Mouse (Mus musculus): ENCODE measurements around the gene Insyn1.

The Insyn1 gene

DNA sequence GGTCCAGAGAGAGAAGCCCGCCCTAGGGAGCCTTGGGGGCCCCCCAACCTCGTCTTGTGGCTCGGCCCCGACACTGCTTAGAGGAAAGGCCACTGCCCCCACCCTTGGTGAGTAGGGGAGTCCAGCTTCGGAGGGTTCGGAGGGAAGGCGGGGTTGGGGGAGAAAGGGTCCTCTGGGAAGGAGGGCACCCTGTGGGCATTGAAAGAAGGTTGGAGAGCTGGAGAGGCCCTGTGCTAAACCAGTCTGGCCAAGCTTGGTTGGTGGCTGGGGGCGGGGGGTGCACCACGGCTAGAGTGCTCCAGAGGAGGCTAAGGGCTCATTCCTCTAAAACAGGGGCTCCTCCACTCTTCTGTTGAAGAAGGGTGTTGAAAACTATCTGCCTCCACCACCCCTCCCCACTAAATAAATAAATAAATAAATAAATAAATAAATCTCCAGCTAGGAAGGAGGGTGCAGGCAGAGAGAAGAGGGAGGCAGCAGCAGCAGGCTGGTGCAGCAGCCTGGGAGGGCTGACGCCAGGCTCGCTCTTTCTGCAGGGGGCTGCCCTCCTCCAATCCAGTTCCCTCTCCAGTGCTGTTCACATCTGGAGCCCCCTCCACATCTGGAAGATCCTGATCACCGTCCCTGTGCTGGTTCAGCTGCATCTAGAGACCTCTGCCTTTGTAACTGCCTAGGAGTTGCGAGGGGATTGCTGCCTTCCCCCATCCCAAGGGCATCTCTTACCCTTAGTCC is 896 bp downstream of the Insyn1 start:
- DNase-seq (ENCODE audit: low spot score), result no peak

DNA sequence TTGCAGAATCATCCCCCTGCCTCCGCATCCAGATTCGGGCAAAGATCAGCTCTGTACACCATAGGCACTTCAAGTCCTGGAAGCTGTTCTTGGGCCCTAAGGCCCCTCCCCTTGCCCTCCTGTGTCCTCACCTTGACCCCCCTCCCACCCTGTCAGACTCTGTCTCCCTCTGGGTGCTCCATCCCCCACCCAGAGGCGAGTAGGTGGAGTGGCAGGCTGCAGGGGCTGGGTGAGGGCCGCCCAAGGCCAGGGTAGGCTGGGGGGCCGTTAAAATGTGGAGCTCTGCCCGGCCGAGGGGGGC is 1.4 kb downstream of the Insyn1 start:
- no peak for DNase-seq (ENCODE audit: low spot score)

DNA sequence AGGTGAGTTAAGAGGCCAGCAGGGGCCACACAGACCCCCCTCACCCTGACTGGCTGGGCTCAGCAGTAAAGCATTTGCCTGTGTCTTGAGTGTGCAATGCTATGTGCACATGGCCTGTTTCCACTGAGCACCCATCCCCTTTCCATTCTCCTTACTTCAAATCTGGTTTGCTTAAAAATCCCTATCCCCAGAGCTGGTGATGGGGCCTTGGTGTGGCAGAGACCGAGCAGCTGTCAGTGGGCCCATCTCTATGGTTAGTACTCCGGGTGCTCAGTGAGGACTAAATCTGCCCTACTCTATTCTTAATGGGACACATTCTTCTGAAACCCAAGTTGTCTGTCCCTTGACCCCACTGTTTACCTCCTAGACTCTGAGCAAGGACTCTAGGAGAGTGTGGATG is 2.0 kb downstream of the Insyn1 start:
- no peak for DNase-seq (ENCODE audit: low spot score)

DNA sequence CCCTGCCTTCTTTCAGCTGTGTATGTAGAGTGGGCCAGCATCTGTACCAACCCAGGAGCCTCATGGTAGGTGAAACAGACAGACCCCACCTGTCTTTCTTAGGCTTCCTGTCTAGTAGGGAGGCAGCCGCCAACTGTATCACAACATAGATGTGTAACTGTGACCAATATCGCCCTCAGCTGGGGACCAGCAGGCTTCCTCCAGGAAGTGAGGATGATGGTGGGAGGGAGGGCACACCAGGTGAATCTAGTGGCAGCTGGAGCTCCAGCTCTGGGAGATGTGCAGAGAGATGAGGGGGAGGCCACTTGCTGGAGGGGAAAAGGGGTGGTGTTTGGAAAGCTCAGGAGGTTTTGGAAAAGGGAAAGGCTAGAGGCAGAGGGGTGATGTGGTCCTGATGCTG is 6.6 kb downstream of the Insyn1 start:
- no peak for DNase-seq (ENCODE audit: low spot score)

DNA sequence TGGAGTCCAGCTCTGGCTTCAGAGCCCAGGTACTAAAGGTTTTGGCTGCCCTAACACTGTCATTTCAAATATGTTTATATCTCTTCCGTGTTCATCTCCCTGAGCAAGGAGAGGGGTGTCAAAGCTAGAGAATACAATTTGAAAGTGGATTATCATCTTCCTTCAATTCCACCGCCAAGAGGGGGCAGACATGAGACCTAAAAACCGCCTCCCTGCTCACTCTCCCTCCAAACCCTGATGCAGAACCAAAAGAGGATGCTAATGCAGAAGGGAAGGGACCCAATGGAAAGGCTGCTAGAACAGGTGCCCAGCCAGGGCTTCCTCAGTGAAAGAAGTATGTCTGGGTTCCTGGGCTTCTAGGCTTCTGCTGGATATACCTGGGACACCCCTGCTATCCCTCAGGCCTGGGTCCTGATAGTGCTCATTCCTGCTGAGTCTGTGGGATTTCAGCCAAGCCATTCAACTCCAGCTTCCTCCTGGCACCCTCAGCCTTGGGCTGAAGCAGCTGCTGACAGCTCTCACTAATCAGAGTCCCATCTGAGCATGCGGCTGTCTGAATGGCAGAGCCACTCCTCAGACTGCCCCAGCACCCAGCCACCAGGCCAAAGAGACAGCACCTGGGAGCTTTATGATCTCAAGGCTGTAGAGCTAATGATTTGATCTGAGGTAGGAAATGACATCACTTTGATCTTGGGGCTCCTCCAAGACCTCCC is 8.2 kb downstream of the Insyn1 start:
- DNase-seq (ENCODE audit: low spot score), result no peak

DNA sequence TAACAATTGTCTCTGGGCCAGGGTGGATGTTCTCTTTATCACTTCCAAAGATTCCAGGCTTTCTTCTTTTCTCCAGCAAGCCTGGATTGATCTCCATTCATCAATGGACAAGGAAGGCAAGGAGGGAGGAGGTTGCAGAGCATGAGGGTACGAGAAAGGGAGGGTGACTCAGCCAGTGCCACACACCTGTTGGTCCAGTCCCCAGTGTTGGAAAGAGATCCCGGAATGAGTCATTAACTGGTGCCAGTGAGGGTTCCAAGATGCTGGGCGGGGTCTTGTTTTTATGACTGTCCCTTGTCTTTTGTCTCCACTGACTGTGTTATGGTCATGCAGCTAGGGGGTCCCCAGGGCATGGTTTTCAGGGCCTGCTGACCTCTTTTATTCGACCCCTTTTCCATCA is 9.5 kb downstream of the Insyn1 start:
- DNase-seq (ENCODE audit: low spot score), result no peak

DNA sequence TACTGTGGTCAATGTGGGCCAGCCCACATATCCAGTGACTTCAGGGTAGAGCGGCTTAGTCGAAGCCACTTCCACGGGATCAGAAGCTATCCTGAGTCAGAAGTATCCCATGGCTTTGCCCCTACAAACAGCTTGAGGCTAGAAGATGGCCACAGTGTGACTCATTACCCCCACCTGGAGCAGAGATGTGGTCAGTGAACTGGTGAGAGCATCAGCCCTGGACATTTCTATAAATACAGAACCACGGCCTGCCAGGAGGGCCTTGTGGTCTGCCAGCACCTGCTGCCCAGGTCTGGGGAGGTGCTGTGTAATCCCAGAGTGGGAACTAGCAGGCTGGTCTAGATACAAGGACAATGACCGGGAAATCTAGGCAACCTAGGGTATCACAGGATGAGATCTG is 12.5 kb downstream of the Insyn1 start:
- no peak for DNase-seq (ENCODE audit: low spot score)

DNA sequence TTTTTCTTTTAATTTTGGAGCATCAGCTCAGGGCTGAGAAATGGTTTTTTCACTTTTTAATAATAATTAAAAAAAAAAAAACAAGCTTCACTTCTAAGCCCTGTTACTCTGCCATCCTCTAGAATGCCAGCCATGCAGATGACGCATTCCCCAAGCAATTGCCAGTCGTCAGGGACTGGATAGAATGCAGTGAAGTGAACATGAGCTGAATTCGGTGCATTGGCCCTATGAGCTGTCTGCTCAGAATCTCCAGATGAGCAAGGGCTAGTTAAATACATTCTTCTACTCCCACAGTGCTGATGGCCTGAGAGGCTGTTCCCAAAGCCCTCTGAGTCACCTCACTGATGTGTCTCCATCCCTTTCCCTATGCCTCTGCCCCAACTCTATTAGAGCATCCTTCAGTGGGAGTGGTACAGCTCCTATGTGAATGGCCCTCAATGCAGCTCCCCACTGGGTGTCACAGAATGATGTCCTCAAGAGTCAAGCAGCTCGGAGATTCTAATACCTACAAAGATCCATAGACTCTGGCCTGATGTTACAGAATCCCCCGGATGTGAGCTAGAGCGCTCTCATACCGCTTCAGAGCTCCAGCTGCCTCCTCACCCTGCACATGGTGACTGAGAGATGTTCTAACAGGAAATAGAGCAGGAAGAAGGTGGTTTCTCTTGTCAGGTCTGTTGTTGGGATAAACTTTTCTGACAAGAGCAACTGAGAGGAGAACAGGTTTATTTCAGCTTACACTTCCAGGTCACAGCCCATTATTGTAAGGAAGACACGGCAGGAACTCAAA is 19.0 kb downstream of the Insyn1 start:
- no peak for DNase-seq (ENCODE audit: low spot score)

DNA sequence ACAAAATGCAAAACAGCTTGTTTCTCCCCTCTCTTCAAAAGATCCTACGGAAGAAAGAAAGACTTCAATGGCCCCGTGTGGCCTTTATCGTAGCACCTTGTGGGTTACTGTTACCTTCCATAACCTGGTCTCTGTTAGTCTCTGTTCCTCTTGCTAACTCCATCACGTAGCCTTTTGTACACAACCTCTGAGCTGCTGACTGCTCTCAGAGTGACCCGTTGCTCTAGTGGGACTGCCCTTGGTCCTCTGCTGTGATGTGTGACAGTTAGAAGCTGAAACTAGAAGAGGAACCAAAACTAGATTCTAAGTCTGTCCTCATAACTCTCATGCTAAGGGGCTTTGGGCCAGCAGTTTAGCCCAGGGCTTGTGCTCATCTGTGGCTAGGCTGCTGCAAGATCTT is 22.0 kb downstream of the Insyn1 start:
- DNase-seq (ENCODE audit: low spot score), result no peak

DNA sequence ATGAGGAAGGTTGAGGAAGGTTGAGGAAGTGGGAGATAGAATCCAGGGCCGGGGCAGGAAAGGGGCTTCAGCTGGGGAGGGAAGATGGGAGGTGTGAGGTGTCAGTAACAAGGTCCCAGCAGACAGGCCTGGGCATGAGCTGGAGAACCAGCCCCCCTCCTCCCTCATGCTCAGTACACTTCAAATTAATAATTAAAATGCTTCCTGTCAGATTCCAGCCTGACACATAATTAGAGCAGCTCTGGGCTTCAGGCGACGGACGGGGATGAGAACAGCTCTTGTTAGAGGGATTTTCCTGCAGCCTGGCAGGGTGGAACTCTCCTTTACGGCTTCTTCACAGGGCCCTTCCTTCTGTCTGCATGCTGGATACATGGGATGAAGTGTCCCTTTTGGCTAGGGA is 25.3 kb downstream of the Insyn1 start:
- DNase-seq (ENCODE audit: low spot score), result no peak

DNA sequence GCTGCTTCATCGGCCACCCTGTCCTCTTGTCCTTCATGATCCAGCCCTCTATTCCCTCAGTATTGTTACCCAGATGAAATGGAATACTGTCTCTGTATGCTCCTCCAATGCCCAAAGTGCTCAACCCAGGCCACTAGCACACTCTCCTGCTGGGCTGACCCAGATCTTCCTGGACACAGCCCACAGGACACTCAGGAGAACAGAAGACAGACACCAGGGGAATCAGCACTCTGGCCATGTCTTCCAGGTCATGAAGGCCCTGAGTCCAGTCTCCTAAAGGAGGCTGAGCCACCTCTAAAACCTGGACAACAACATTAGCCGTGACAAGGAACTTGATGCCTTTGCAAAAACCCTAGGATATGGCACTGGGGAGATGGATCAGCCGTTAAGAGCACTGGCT is 28.1 kb downstream of the Insyn1 start:
- no peak for DNase-seq (ENCODE audit: low spot score)

DNA sequence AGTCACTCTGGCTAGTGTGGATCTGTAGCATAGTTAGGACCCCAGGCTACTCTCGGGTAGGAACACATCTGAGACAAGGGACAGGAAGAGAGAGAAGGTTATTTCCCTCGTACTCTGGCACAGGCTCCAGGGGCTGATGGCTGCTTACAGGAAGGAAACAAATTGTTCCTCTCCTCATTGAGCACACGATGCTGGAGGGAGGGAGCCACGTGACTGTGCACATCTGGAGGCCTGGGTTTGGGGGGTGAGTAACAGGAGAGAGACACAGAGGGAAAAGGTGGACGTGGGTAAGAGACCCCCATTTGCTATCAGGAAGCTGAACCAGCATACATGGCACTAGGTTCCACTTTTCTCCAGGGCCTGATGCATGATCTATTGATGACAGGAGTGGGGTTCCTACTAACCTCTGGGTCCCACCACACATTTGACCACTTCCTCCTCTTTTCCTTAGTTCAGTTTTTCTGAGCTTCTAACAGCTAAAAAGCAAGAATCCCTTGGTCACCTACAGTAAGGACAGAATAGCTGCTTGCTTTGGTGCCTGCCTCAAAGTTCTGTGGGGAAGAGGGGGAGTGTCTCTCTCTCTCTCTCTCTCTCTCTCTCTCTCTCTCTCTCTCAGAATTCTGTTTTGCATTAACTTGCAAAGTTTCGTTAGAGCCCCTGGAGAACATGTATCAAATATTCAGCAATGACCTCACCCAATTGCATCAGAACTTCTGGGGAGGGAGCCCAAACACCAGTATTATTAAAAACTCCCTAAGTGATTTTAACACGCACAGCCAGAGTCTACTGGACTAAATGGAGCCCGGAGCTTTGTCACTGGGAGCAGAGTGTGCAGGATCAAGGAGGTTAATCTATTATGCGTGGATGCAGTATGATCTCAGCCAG is 29.7 kb downstream of the Insyn1 start:
- DNase-seq (ENCODE audit: low spot score), result no peak

DNA sequence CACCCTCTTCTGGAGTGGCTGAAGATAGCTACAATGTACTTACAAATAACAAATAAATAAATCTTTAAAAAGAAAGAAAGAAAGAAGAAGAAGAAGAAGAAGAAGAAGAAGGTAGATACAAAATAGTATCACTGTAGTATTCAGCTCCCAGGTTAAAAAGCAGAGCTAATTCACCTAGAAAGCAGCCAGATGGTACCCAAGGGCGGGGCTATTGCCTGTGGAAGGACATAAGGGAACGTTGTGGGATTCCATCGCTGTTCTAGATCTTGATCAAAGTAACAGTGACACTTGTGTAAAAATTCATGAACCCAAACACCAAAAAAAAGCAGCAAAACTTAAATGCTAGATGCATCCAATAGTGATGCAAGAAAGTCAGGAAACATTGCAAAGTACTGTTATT is 31.6 kb downstream of the Insyn1 start:
- DNase-seq (ENCODE audit: low spot score), result no peak

DNA sequence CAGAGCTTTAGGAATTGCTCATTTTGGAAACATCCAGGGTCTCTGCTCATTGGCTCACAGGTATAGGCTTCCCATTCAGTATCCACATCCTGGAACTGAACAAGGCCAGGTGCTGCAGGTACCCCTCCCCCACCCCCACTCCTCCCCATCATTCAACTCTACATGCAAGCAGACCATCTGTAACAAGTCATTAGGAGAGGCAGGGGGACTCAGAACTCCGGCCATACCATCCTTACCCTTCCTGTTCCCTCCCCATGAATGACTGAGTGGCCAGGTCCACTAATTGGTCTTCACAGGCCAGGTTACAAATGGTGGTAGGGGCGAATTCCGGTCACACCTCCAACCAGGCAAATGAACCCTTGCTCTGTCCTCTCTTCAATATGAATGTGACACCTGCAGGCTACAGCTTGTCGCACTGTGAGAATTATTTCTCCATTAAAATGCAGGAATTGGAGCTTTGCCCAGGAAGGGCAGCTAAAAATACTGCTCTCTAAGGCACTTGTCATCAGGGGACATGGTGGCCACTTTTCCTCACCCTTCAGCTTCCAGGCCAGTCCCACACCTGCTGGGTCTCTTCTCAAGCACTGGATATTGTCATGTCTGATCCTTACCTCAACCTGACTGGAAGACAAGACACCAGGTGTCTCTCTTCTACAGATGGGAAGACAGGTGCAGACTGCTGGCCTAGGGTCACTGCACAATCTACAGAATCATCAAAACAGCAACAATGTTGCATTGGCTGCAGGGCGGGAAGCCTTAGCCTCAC is 32.6 kb downstream of the Insyn1 start:
- peak; percentile 68 for DNase-seq (ENCODE audit: low spot score)

DNA sequence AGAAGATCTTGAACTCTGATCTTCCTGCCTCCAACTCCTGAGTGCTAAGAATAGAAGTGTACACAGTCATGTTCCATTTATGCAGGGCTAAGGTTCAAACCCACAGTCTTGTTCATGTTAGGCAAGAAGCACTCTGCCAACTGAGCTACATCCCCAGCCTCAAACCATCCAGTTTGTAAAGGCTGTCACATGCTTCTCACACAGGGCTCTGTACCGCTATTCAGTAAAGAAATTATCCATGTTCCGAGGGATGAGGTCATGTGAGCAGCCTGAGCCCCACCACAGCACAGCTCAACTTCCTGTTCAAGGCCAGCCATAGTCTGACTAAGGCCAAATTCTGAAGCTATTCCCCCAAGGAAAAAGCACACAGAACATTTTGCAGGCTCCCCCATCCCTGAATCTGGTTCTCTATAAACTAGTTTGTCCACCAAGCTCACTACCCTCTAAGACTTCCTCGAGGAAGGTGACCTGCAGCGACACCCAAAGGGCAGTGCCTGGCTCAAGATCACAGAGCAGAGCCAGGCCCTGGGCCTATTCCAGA is 33.5 kb downstream of the Insyn1 start:
- no peak for DNase-seq (ENCODE audit: low spot score)

DNA sequence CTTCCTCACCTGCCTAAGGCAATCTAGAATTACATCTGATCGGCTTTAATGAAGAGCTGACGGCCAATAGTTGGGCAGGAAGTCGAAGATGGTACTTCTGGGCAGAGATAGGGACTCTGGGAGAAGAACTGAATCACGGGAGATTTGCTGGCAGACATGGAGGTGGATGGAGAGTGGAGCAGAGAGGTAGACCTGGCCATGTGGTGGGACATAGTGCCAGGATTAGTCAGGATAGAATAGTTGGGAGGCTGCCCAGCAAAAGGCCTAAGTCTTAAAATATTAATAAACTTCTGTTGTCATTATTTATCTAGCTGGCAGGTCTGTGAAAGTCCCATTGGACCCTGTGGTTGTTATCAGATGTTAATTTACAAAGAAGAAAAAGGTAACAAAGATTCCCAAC is 36.7 kb downstream of the Insyn1 start:
- DNase-seq (ENCODE audit: low spot score), result no peak

DNA sequence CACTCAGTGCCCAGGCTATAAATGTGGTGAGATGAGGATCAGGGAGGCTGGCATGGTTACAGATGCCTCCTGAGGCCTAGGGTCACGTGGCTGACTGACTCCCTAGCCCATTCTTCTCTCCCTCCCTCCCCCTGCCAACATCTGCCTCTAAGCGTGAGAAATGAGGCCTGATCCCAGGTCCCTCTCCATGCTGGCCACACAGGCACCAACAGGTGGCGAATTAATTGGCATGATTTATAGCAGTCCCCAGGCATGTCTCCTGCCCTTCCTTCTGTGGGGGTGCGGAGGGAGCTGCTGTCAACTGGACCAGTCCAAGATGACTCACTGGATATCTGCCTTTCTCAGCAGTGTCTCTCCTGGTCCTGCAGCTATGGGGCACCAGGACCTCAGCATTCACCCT is 39.4 kb downstream of the Insyn1 start:
- DNase-seq (ENCODE audit: low spot score), result no peak

DNA sequence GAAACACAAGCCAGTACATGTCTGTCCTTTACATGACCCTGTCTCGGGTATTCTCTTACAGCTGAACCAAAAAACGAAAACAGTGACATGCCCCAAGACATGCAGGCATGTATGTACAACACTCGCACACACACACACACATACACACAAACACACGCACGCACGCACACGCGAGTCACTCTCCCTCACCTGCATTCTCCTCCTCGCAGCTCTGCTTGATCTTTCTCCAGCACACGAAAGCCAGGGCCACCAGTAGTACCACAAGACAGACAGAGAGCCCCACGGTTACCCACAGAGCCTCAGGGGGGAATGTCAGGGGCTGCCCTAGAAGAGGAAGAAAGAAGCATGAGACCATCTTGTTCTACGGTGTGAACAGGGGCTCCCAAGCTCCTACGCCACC is 42.0 kb downstream of the Insyn1 start:
- DNase-seq (ENCODE audit: low spot score), result no peak

DNA sequence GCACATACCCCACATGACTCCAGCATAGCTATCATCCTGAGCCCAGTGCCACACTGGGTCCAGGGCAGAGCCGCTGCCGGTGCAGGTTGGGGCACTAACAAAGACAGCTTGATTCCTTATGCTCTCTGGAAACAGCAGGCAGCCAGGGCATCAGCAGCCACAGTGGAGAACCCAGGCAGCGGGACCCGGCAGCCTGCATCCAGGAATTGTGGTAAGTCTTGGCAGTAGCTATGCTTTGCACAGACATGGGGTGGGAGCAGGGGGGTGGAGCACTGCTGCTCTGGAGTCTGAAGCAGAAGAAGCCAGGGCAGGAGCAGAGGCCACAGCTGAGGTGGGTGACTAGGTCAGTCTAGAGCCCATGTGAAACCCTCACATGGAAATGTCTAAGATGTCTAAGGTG is 43.8 kb downstream of the Insyn1 start:
- no peak for DNase-seq (ENCODE audit: low spot score)

DNA sequence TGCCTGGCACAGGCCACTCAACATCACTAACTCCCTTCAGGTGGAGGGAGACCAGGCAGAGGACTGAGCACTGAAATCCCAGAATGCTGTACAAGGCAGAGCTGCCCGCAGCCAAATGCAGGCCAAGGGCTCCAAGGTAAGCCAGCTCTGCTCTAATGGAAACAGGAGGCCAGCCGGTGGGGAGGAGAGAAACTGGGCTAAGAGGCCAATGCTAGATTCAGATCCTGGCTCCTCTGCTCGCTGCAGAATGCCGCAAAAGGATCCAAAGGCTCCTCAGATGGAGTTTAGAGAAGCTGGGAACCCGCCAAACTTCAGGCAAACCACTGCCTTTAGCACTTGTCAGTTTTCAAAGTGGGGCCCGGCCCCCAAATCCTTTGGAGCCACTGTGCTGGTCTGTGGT is 44.9 kb downstream of the Insyn1 start:
- DNase-seq (ENCODE audit: low spot score), result no peak

DNA sequence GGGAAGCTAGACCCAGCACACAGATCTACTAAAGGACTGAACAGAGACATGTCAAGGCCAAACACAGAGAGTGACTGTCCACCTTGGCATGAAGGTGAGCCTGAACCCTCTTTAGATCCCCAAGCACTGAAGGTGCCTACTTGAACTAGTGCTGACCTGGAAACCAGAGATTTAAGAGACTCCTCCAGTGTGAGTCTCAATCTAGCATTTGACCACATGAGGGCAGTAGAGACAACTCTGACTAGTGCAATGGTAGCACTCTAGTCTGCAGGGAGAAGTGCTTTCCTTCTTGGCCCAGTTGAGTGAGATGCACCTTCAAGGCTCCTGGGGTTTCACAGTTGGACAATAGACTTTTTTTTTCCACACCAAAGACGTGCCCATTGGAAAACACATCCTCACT is 46.4 kb downstream of the Insyn1 start:
- no peak for DNase-seq (ENCODE audit: low spot score)

All from testis, postnatal 14 days (tissue).